Mouse (Mus musculus): ENCODE measurements around the gene Tmod3. TPM values are rescaled to one million over a fixed set of nuclear protein-coding genes. Genes with fewer than 3 reads are reported as not detected.
A peak's percentile ranks its signal among the peaks of the same experiment; 100 is the strongest.
"Not testable (repeated sequence)": the region's sequence is repeated elsewhere in the genome, so short reads cannot be mapped to it uniquely, and the experiment has no call there.

Gene Tmod3
- polyA plus RNA-seq, 1 experiment from 2014 or later: 106 TPM

GRCm38 (mm10) chr9:75511236-75511939, 48.1 kb downstream of the Tmod3 start:
- H3K36me3 ChIP-seq (replicated peaks; ENCODE audit: control insufficient read depth, insufficient read depth, low read depth, low read length): peaks cover 5% of the 10 kb centered on the region
- WGBS: 87% methylated on average over 8 of the region's 8 CpGs
- DNase-seq (ENCODE audit: low spot score) (no peak), ATAC-seq (replicated peaks; ENCODE audit: insufficient number of reproducible peaks, low FRiP score, low TSS enrichment, low read depth) (no peak)
- H3K4me1 ChIP-seq (ENCODE audit: control insufficient read depth, insufficient read depth, low read length): no peaks in the 10 kb centered on the region
- H3K27ac ChIP-seq (replicated peaks; ENCODE audit: low read depth, low read length): no peak overlapping the region
- no peak overlapping the region for H3K4me2 ChIP-seq (ENCODE audit: low read depth, low read length)
- no peak overlapping the region for H3K9ac ChIP-seq (replicated peaks; ENCODE audit: low read length)
- H3K27me3 ChIP-seq (ENCODE audit: control insufficient read depth, insufficient read depth, low read length): no peaks in the 10 kb centered on the region
- no peaks in the 10 kb centered on the region for H3K9me3 ChIP-seq (replicated peaks; ENCODE audit: control insufficient read depth, low read length)
- no peak overlapping the region for H3K4me3 ChIP-seq (ENCODE audit: low read depth, low read length)

- no peak overlapping the region for H3K9ac ChIP-seq (replicated peaks; ENCODE audit: low read length)
- no peak overlapping the region for H3K4me3 ChIP-seq (ENCODE audit: low read depth, low read length)
- H3K27me3 ChIP-seq (ENCODE audit: control insufficient read depth, insufficient read depth, low read length): no peaks in the 10 kb centered on the region
- DNase-seq (ENCODE audit: low spot score) (no peak), ATAC-seq (replicated peaks; ENCODE audit: insufficient number of reproducible peaks, low FRiP score, low TSS enrichment, low read depth) (no peak)
- no peak overlapping the region for H3K4me2 ChIP-seq (ENCODE audit: low read depth, low read length)
- H3K27ac ChIP-seq (replicated peaks; ENCODE audit: low read depth, low read length): no peak overlapping the region
- H3K9me3 ChIP-seq (replicated peaks; ENCODE audit: control insufficient read depth, low read length): no peaks in the 10 kb centered on the region
- H3K36me3 ChIP-seq (replicated peaks; ENCODE audit: control insufficient read depth, insufficient read depth, low read depth, low read length): peaks cover 2% of the 10 kb centered on the region
- WGBS: 94% methylated on average over 6 of the region's 6 CpGs
- H3K4me1 ChIP-seq (ENCODE audit: control insufficient read depth, insufficient read depth, low read length): no peaks in the 10 kb centered on the region
Observed at GRCm38 (mm10) chr9:75504311-75504710, 55.1 kb downstream of the Tmod3 start.

- H3K36me3 ChIP-seq (replicated peaks; ENCODE audit: control insufficient read depth, insufficient read depth, low read depth, low read length): peaks cover 4% of the 10 kb centered on the region; the same call in 1 of the 2 replicates
- no peak for DNase-seq (ENCODE audit: low spot score)
- WGBS: 93% methylated on average over 7 of the region's 7 CpGs
Observed at GRCm38 (mm10) chr9:75498571-75498970, 60.9 kb downstream of the Tmod3 start.

GRCm38 (mm10) chr9:75495945-75496344, 63.5 kb downstream of the Tmod3 start:
- 40% methylated on average over 10 of the region's 10 CpGs for WGBS
- H3K27ac ChIP-seq (replicated peaks; ENCODE audit: low read depth, low read length): no peak overlapping the region

More at GRCm38 (mm10) chr9:75498571-75498970, 60.9 kb downstream of the Tmod3 start:
- Histone ChIP-seq H3K9ac (replicated peaks; ENCODE audit: low read length) (no peak overlapping the region), H3K9me3 (replicated peaks; ENCODE audit: control insufficient read depth, low read length) (no peaks in the 10 kb centered on the region), H3K27ac (replicated peaks; ENCODE audit: low read depth, low read length) (no peak overlapping the region), H3K4me1 (ENCODE audit: control insufficient read depth, insufficient read depth, low read length) (no peaks in the 10 kb centered on the region), H3K4me3 (ENCODE audit: low read depth, low read length) (no peak overlapping the region), H3K4me2 (ENCODE audit: low read depth, low read length) (no peak overlapping the region), H3K27me3 (ENCODE audit: control insufficient read depth, insufficient read depth, low read length) (no peaks in the 10 kb centered on the region)
- no peak for ATAC-seq (replicated peaks; ENCODE audit: insufficient number of reproducible peaks, low FRiP score, low TSS enrichment, low read depth)

GRCm38 (mm10) chr9:75494407-75495005, 65.0 kb downstream of the Tmod3 start:
- Histone ChIP-seq H3K36me3 (replicated peaks; ENCODE audit: control insufficient read depth, insufficient read depth, low read depth, low read length) (peaks cover 4% of the 10 kb centered on the region; the same call in 1 of the 2 replicates), H3K4me3 (ENCODE audit: low read depth, low read length) (no peak overlapping the region), H3K4me2 (ENCODE audit: low read depth, low read length) (no peak overlapping the region), H3K27me3 (ENCODE audit: control insufficient read depth, insufficient read depth, low read length) (no peaks in the 10 kb centered on the region), H3K4me1 (ENCODE audit: control insufficient read depth, insufficient read depth, low read length) (no peaks in the 10 kb centered on the region), H3K27ac (replicated peaks; ENCODE audit: low read depth, low read length) (no peak overlapping the region), H3K9me3 (replicated peaks; ENCODE audit: control insufficient read depth, low read length) (no peaks in the 10 kb centered on the region), H3K9ac (replicated peaks; ENCODE audit: low read length) (no peak overlapping the region)
- no peak for DNase-seq (ENCODE audit: low spot score)
- WGBS: 80% methylated on average over 9 of the region's 9 CpGs
- ATAC-seq (replicated peaks; ENCODE audit: insufficient number of reproducible peaks, low FRiP score, low TSS enrichment, low read depth): no peak

More at GRCm38 (mm10) chr9:75495945-75496344, 63.5 kb downstream of the Tmod3 start:
- no peak overlapping the region for H3K4me2 ChIP-seq (ENCODE audit: low read depth, low read length)
- H3K4me1 ChIP-seq (ENCODE audit: control insufficient read depth, insufficient read depth, low read length): no peaks in the 10 kb centered on the region
- ATAC-seq (replicated peaks; ENCODE audit: insufficient number of reproducible peaks, low FRiP score, low TSS enrichment, low read depth) (0 out of 2 replicates have a peak, but pooled peaks have one; percentile 81), DNase-seq (ENCODE audit: low spot score) (peak; percentile 69)
- H3K4me3 ChIP-seq (ENCODE audit: low read depth, low read length): no peak overlapping the region
- H3K36me3 ChIP-seq (replicated peaks; ENCODE audit: control insufficient read depth, insufficient read depth, low read depth, low read length): peaks cover 4% of the 10 kb centered on the region; the same call in 1 of the 2 replicates
- H3K9me3 ChIP-seq (replicated peaks; ENCODE audit: control insufficient read depth, low read length): no peaks in the 10 kb centered on the region
- no peak overlapping the region for H3K9ac ChIP-seq (replicated peaks; ENCODE audit: low read length)
- no peaks in the 10 kb centered on the region for H3K27me3 ChIP-seq (ENCODE audit: control insufficient read depth, insufficient read depth, low read length)

GRCm38 (mm10) chr9:75488255-75488654, 71.2 kb downstream of the Tmod3 start:
- not testable (repeated sequence) for H3K9ac ChIP-seq (replicated peaks; ENCODE audit: low read length); DNase-seq (ENCODE audit: low spot score); H3K4me3 ChIP-seq (ENCODE audit: low read depth, low read length); ATAC-seq (replicated peaks; ENCODE audit: insufficient number of reproducible peaks, low FRiP score, low TSS enrichment, low read depth); H3K4me2 ChIP-seq (ENCODE audit: low read depth, low read length); H3K9me3 ChIP-seq (replicated peaks; ENCODE audit: control insufficient read depth, low read length); H3K36me3 ChIP-seq (replicated peaks; ENCODE audit: control insufficient read depth, insufficient read depth, low read depth, low read length); H3K27ac ChIP-seq (replicated peaks; ENCODE audit: low read depth, low read length); H3K27me3 ChIP-seq (ENCODE audit: control insufficient read depth, insufficient read depth, low read length); H3K4me1 ChIP-seq (ENCODE audit: control insufficient read depth, insufficient read depth, low read length)
- 92% methylated on average over 7 of the region's 7 CpGs for WGBS

GRCm38 (mm10) chr9:75485231-75485630, 74.2 kb downstream of the Tmod3 start:
- no peak for DNase-seq (ENCODE audit: low spot score)
- Histone ChIP-seq H3K4me3 (ENCODE audit: low read depth, low read length) (no peak overlapping the region), H3K27me3 (ENCODE audit: control insufficient read depth, insufficient read depth, low read length) (no peaks in the 10 kb centered on the region), H3K9me3 (replicated peaks; ENCODE audit: control insufficient read depth, low read length) (no peaks in the 10 kb centered on the region), H3K36me3 (replicated peaks; ENCODE audit: control insufficient read depth, insufficient read depth, low read depth, low read length) (no peaks in the 10 kb centered on the region), H3K4me2 (ENCODE audit: low read depth, low read length) (no peak overlapping the region), H3K4me1 (ENCODE audit: control insufficient read depth, insufficient read depth, low read length) (no peaks in the 10 kb centered on the region), H3K9ac (replicated peaks; ENCODE audit: low read length) (no peak overlapping the region), H3K27ac (replicated peaks; ENCODE audit: low read depth, low read length) (no peak overlapping the region)
- 89% methylated on average over 6 of the region's 6 CpGs for WGBS
- no peak for ATAC-seq (replicated peaks; ENCODE audit: insufficient number of reproducible peaks, low FRiP score, low TSS enrichment, low read depth)

- Histone ChIP-seq H3K4me3 (ENCODE audit: low read depth, low read length) (no peak overlapping the region), H3K27me3 (ENCODE audit: control insufficient read depth, insufficient read depth, low read length) (no peaks in the 10 kb centered on the region), H3K36me3 (replicated peaks; ENCODE audit: control insufficient read depth, insufficient read depth, low read depth, low read length) (no peaks in the 10 kb centered on the region), H3K27ac (replicated peaks; ENCODE audit: low read depth, low read length) (no peak overlapping the region), H3K4me1 (ENCODE audit: control insufficient read depth, insufficient read depth, low read length) (no peaks in the 10 kb centered on the region), H3K9me3 (replicated peaks; ENCODE audit: control insufficient read depth, low read length) (no peaks in the 10 kb centered on the region), H3K4me2 (ENCODE audit: low read depth, low read length) (no peak overlapping the region), H3K9ac (replicated peaks; ENCODE audit: low read length) (no peak overlapping the region)
- ATAC-seq (replicated peaks; ENCODE audit: insufficient number of reproducible peaks, low FRiP score, low TSS enrichment, low read depth) (no peak), DNase-seq (ENCODE audit: low spot score) (no peak)
- 88% methylated on average over 5 of the region's 5 CpGs for WGBS
Observed at GRCm38 (mm10) chr9:75480536-75481075, 78.9 kb downstream of the Tmod3 start.
